Mouse (Mus musculus) small intestine, adult 2 months (tissue): ENCODE measurements around the gene Sectm1b.

Experiments
- CTCF ChIP-seq: fragments of 200-500 bp; IDR thresholded peaks from 2 replicates; pipeline ENCODE4 v1.5.1; 2012; ENCODE audit warnings: low read depth, mild to moderate bottlenecking, control low read depth, inconsistent platforms, low read length, moderate library complexity, mixed read lengths; ENCODE audit not compliant: insufficient replicate concordance, insufficient read length; ENCODE audit errors: extremely low read depth
- POLR2A ChIP-seq: fragments of 200-500 bp; IDR thresholded peaks from 2 replicates; pipeline ENCODE4 v1.6.1; 2012; ENCODE audit warnings: low read depth, mild to moderate bottlenecking, control low read depth, inconsistent platforms, low read length, moderate library complexity

GRCm38 (mm10) chr11:121082250-121082649 lies 18.9 kb upstream of the Sectm1b start:
- no peak for TF ChIP-seq POLR2A
- no peak for TF ChIP-seq CTCF
